Mouse (Mus musculus) liver, adult 2 months (tissue): ENCODE measurements at regions not wholly inside any gene's neighbourhood (a gene's known extent, or its start where the extent isn't known, plus 50 kb on each side); places are given as distances from the start of the nearest gene placed in this dataset.

Source experiments
- CTCF ChIP-seq: fragments of 200-500 bp; IDR thresholded peaks from 2 replicates; pipeline ENCODE4 v1.5.1; 2011; ENCODE audit warnings: low read depth, low read length, control low read depth
- POLR2A ChIP-seq: fragments of 200-500 bp; IDR thresholded peaks from 2 replicates; pipeline ENCODE4 v1.6.1; 2011; ENCODE audit warnings: low read length, control low read depth; ENCODE audit not compliant: insufficient read depth; ENCODE audit errors: extremely low read depth

DNA sequence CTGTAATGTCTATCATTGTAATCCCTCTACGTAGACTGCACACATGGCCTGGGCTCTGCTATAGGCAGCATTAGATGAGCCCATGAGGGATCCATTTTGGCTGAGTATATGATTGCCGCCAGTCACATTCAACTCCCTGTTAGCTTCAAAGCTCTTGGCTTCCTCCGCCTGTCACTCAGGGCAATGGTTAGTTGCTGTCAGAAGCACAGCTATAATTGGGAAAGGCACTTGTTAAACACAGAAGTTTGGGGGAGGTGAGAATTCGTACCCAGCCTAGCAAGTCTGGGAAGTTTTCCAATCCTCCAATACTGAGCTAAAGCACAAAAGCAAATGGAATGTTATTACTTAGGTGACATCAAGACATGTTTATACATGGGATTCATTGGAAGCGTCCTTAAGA is 627.7 kb upstream of the Fam92a start:
- TF ChIP-seq CTCF, result no peak
- TF ChIP-seq POLR2A, result no peak
